9 mouse cellular contexts compared by ENCODE assay signal in the genomic region with DNA sequence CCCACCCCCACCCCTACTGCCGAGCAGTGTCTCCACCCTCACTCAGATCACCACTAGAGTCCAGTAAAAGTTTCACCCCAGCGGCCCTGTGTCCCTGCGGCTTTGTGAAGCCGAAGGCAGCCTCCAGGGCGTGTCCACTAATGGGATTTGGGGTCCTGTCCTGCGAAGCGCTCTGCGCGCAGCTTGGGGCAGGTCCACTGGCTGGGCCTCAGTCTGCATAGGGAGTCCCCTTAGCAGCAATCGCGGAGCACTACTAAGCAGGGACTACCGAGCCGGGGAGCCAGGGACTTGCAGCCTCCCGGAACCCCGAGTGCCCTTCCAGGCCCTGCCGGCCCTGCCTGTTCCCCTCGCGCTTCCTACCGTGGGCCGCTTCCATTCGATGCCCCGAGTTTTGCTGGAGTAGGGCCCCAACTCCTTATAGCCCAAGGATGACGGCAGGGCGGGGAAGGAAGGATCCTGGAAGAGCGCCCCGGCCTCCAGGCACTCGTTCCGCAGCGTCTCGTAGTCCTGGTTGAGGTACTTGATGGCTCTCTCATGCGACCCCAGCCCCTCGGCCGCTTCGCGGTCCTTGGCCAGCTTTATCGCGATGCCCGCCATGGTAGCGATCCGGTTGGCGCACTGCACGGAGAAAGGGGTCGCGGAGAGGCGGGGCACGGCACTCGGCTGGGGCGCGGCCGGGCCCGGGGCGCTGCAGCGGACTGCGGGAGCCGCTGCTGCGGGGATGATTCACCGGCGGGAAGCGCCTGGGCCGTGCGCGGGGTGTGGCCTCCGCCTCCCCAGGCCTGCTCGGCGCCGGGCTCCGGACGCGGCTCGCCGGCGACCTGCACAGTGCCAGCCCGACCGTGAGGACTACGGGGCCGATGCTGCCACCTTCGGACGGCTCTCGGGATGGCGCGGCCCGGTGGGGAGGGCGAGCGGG. TPM values are rescaled to one million over a fixed set of nuclear protein-coding genes. Genes with fewer than 3 reads are reported as not detected.
DNase-seq lines count a peak whose midpoint lies in the region; ATAC-seq and TF ChIP-seq lines count a peak whose summit lies in the region.
"Had no signal": no experiment of that assay in that cellular context is flagged by ENCODE, and none has a peak within 500 bp of the region (broad histone marks: within the 10 kb centered on the region; RNA-seq: fewer than 3 reads in every experiment).

A gene (minus strand): TSS at position 851 of the 919 bp plus-strand sequence.

- H3K9ac ChIP-seq in heart, embryonic 11.5 days (ENCODE audit: low read depth, low read length) = peak within 1 kb of the TSS; percentile 91
- H3K9ac ChIP-seq in kidney, embryonic 15.5 days = peak within 1 kb of the TSS; percentile 93
- H3K9ac ChIP-seq in midbrain, postnatal 0 days (replicated peaks; ENCODE audit: low read length, poor library complexity, severe bottlenecking) = peak within 1 kb of the TSS; percentile 95

- H3K27me3 ChIP-seq in heart, embryonic 11.5 days (ENCODE audit: control insufficient read depth, insufficient read depth, low read length) = no peaks in the 10 kb centered on the region
- H3K27me3 ChIP-seq in kidney, embryonic 15.5 days = no peaks in the 10 kb centered on the region
- no peaks in the 10 kb centered on the region for H3K27me3 ChIP-seq in midbrain, postnatal 0 days (ENCODE audit: insufficient read depth, low read length)

- peaks cover 4% of the 10 kb centered on the region; the same call in 1 of the 2 replicates for H3K36me3 ChIP-seq in heart, embryonic 11.5 days (ENCODE audit: control insufficient read depth, insufficient read depth, low read length)
- peaks cover 15% of the 10 kb centered on the region for H3K36me3 ChIP-seq in kidney, embryonic 15.5 days
- H3K36me3 ChIP-seq in midbrain, postnatal 0 days (ENCODE audit: insufficient read depth, low read length) = no peaks in the 10 kb centered on the region
- H3K36me3 ChIP-seq: G1E had no signal

- peak; percentile 69; the same call in 1 of the 2 replicates for ATAC-seq in heart, embryonic 11.5 days (replicated peaks; ENCODE audit: insufficient number of reproducible peaks, low FRiP score, low TSS enrichment)
- ATAC-seq in kidney, embryonic 15.5 days (replicated peaks; ENCODE audit: low FRiP score) = peak; percentile 93
- peak; percentile 93 for ATAC-seq in midbrain, postnatal 0 days (ENCODE audit: low FRiP score)

- peak; percentile 38; the same call in 1 of the 2 replicates for TF ChIP-seq CTCF in embryonic fibroblast, embryonic 13.5 days (IDR thresholded peaks at IDR 0.05; ENCODE audit: borderline replicate concordance, insufficient read depth, low read length)
- peak; percentile 72 for TF ChIP-seq CTCF in midbrain, postnatal 0 days (IDR thresholded peaks at IDR 0.05)

- peak within 1 kb of the TSS; percentile 94 for H3K4me3 ChIP-seq in embryonic fibroblast, embryonic 13.5 days (ENCODE audit: insufficient read depth, low read length)
- H3K4me3 ChIP-seq in heart, embryonic 11.5 days (ENCODE audit: low read depth, low read length) = peak within 1 kb of the TSS; percentile 84
- peak within 1 kb of the TSS; percentile 82 for H3K4me3 ChIP-seq in kidney, embryonic 15.5 days (replicated peaks)
- H3K4me3 ChIP-seq in midbrain, postnatal 0 days (ENCODE audit: low read depth, low read length) = peak within 1 kb of the TSS; percentile 86

- TF ChIP-seq POLR2A in embryonic fibroblast, embryonic 13.5 days (IDR thresholded peaks at IDR 0.05; ENCODE audit: low read depth, low read length) = peak; percentile 59

- under 1% methylated on average over 83 of the region's 84 CpGs for WGBS in heart, embryonic 11.5 days (ENCODE audit: insufficient replicate concordance)
- WGBS in kidney, embryonic 15.5 days = under 1% methylated on average over 81 of the region's 84 CpGs
- under 1% methylated on average over 79 of the region's 84 CpGs for WGBS in midbrain, postnatal 0 days

- peak within 1 kb of the TSS; percentile 98 for H3K27ac ChIP-seq in embryonic fibroblast, embryonic 13.5 days (ENCODE audit: insufficient read depth, low read length)
- peak within 1 kb of the TSS; percentile 79 for H3K27ac ChIP-seq in heart, embryonic 11.5 days (ENCODE audit: low read depth, low read length)
- H3K27ac ChIP-seq in kidney, embryonic 15.5 days = peak within 1 kb of the TSS; percentile 93
- H3K27ac ChIP-seq in midbrain, postnatal 0 days (ENCODE audit: low read depth, low read length) = peak within 1 kb of the TSS; percentile 81

- peak; percentile 92 for DNase-seq in 3134 (ENCODE audit: extremely low read depth, insufficient read length, low spot score)
- DNase-seq in adrenal gland, postnatal 36 days = peak; percentile 91 to 94
- peak; percentile 67 for DNase-seq in liver
- peak; percentile 82 for DNase-seq in midbrain, postnatal 0 days (ENCODE audit: low spot score)
- peak; percentile 56 to 81 for DNase-seq in spleen, postnatal 10 days (ENCODE audit: low spot score in 2 of 2)

- H3K9me3 ChIP-seq in heart, embryonic 11.5 days (replicated peaks; ENCODE audit: control insufficient read depth, low read length) = no peaks in the 10 kb centered on the region
- no peaks in the 10 kb centered on the region for H3K9me3 ChIP-seq in kidney, embryonic 15.5 days (replicated peaks)
- H3K9me3 ChIP-seq in midbrain, postnatal 0 days (ENCODE audit: low read length) = no peaks in the 10 kb centered on the region

- peaks cover 38% of the 10 kb centered on the region for H3K4me1 ChIP-seq in embryonic fibroblast, embryonic 13.5 days (ENCODE audit: control insufficient read depth, insufficient read depth, low read length)
- peaks cover 30% of the 10 kb centered on the region for H3K4me1 ChIP-seq in heart, embryonic 11.5 days (ENCODE audit: control insufficient read depth, insufficient read depth, low read length)
- peaks cover 71% of the 10 kb centered on the region for H3K4me1 ChIP-seq in kidney, embryonic 15.5 days
- H3K4me1 ChIP-seq in midbrain, postnatal 0 days (ENCODE audit: insufficient read depth, low read length) = peaks cover 9% of the 10 kb centered on the region

- peak within 1 kb of the TSS; percentile 83 for H3K4me2 ChIP-seq in heart, embryonic 11.5 days
- peak within 1 kb of the TSS; percentile 82 for H3K4me2 ChIP-seq in kidney, embryonic 15.5 days
- peak within 1 kb of the TSS; percentile 91 for H3K4me2 ChIP-seq in midbrain, postnatal 0 days (ENCODE audit: low read depth, low read length, poor library complexity, severe bottlenecking)

RNA-seq across cellular contexts. Expression of the gene that starts here (rescaled TPM):
- total RNA-seq in adrenal gland, postnatal 36 days (2021) = 10 to 100 TPM; 67.0 to 88.1 TPM
- polyA plus RNA-seq in embryonic fibroblast, embryonic 13.5 days (2011; ENCODE audit: insufficient read length, low read depth, missing spikeins) = 244 and 338 TPM in 2 replicates
- polyA plus RNA-seq in heart, embryonic 11.5 days (2014; fragmentation: Nextera tagmentation; extraction: Ambion mirVana) = 68.1 and 83.7 TPM in 2 replicates
- polyA plus RNA-seq in kidney, embryonic 15.5 days (2015; fragmentation: Nextera tagmentation; extraction: Ambion mirVana) = 119 and 126 TPM in 2 replicates
- 84.3 and 88.2 TPM in 2 replicates for total RNA-seq in midbrain, postnatal 0 days (2014; rRNA removed)
- 78.6 and 82.1 TPM in 2 replicates for polyA plus RNA-seq in midbrain, postnatal 0 days (2015; fragmentation: Nextera tagmentation; extraction: Ambion mirVana)
- polyA plus RNA-seq: G1E had no signal

Comparison
In these comparisons a context has a peak if more than half of its experiments do, and no peak if none do; other contexts are left out.
1. Peak in every context shown above with its lines: DNase-seq, ATAC-seq, H3K4me3 ChIP-seq and H3K27ac ChIP-seq.